Mouse (Mus musculus): Measurements from ENCODE around the gene Lect2.

- TF ChIP-seq CTCF (IDR thresholded peaks at IDR 0.05; ENCODE audit: control insufficient read depth, insufficient read depth, insufficient replicate concordance, low read depth, low read length) (no peak), POLR2A (IDR thresholded peaks at IDR 0.05; ENCODE audit: control insufficient read depth, low read depth, low read length) (no peak)
These were observed 47.7 kb downstream of the Lect2 start for GRCm38 (mm10) chr13:56500636-56501035.
